Mouse (Mus musculus): ENCODE measurements around the gene Kcnt2. TPM values are rescaled to one million over a fixed set of nuclear protein-coding genes. Genes with fewer than 3 reads are reported as not detected.

Gene Kcnt2
- polyA plus RNA-seq, 1 experiment from 2014 or later, result 1.6 TPM

DNA sequence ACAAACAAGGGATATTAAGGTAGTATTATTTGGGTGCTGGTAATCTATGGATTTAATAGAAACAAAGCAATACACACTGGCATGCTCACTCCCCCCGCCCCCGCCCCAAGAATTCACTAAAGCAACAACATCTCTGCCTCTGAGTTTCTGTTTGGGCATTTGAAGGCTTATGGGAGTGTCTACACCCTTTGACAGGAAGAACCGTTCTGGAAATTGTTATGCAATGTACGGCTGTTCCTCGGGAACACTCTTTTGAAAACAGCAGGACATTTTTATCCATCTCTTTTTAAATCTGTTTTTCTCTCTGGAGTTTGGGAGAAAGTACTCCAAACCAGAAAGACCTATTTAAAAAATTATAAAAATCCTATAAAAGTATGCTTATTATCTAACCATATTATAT, 192.2 kb downstream of the Kcnt2 start:
- no peak overlapping the region for H3K4me3 ChIP-seq (ENCODE audit: low read depth, low read length)
- no peaks in the 10 kb centered on the region for H3K9me3 ChIP-seq (ENCODE audit: control insufficient read depth, low read length)
- WGBS, result 56% methylated on average over 5 of the region's 5 CpGs
- DNase-seq (ENCODE audit: low spot score), result no peak
- H3K36me3 ChIP-seq (ENCODE audit: control insufficient read depth, insufficient read depth, low read length), result no peaks in the 10 kb centered on the region
- no peak overlapping the region for H3K27ac ChIP-seq (replicated peaks; ENCODE audit: low read depth, low read length)
- H3K27me3 ChIP-seq (replicated peaks; ENCODE audit: control insufficient read depth, insufficient read depth, low read length), result no peaks in the 10 kb centered on the region
- no peak for ATAC-seq (ENCODE audit: low read depth)
- H3K4me1 ChIP-seq (ENCODE audit: control insufficient read depth, insufficient read depth, low read length), result no peaks in the 10 kb centered on the region
- H3K9ac ChIP-seq (ENCODE audit: low read depth, low read length), result no peak overlapping the region
- no peak overlapping the region for H3K4me2 ChIP-seq (ENCODE audit: low read depth, low read length)

DNA sequence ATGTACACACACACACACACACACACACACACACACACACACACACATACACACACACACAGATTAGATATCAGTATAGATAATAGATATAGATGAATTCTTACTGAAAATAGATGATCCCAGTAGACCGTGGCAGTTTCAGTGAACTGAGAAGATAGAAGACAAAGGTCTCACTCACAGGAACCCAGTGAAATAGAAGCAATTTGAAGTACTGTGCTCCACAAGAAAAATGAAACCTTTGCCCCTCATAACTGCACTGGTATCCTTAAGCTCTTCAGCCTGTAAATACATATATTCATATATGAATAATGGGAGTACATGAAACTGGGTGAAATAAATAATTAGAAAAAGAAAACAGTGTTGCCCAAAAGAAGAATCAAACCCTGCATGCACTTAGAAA, 197.9 kb downstream of the Kcnt2 start:
- H3K27me3 ChIP-seq (replicated peaks; ENCODE audit: control insufficient read depth, insufficient read depth, low read length), result no peaks in the 10 kb centered on the region
- H3K9me3 ChIP-seq (ENCODE audit: control insufficient read depth, low read length), result no peaks in the 10 kb centered on the region
- H3K9ac ChIP-seq (ENCODE audit: low read depth, low read length), result no peak overlapping the region
- H3K4me1 ChIP-seq (ENCODE audit: control insufficient read depth, insufficient read depth, low read length), result no peaks in the 10 kb centered on the region
- H3K4me3 ChIP-seq (ENCODE audit: low read depth, low read length), result no peak overlapping the region
- H3K36me3 ChIP-seq (ENCODE audit: control insufficient read depth, insufficient read depth, low read length), result no peaks in the 10 kb centered on the region
- no peak overlapping the region for H3K4me2 ChIP-seq (ENCODE audit: low read depth, low read length)
- 72% methylated on average over 1 of the region's 1 CpGs for WGBS
- DNase-seq (ENCODE audit: low spot score) (no peak), ATAC-seq (ENCODE audit: low read depth) (no peak)
- H3K27ac ChIP-seq (replicated peaks; ENCODE audit: low read depth, low read length), result no peak overlapping the region

DNA sequence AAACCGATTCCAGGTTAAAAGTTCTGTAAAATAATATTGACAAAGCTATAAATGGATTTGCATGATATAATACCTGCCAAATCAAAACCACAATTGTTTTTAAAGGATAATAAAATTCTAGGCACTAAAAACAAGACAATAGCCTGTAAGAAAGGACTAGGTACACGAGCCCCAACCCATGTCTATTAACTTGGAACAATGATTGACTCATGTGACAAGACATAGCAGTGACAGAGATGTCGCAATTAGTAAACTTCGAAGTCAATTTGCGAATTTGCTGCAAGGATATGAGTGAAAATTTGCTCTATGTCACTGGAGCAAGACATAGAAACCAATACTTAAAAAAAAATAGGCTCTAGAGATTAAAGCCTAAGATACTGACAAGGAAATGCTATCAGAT, 198.4 kb downstream of the Kcnt2 start:
- Histone ChIP-seq H3K4me2 (ENCODE audit: low read depth, low read length) (no peak overlapping the region), H3K27me3 (replicated peaks; ENCODE audit: control insufficient read depth, insufficient read depth, low read length) (no peaks in the 10 kb centered on the region), H3K27ac (replicated peaks; ENCODE audit: low read depth, low read length) (no peak overlapping the region), H3K9me3 (ENCODE audit: control insufficient read depth, low read length) (no peaks in the 10 kb centered on the region), H3K4me3 (ENCODE audit: low read depth, low read length) (no peak overlapping the region), H3K9ac (ENCODE audit: low read depth, low read length) (no peak overlapping the region), H3K36me3 (ENCODE audit: control insufficient read depth, insufficient read depth, low read length) (no peaks in the 10 kb centered on the region), H3K4me1 (ENCODE audit: control insufficient read depth, insufficient read depth, low read length) (no peaks in the 10 kb centered on the region)
- 77% methylated on average over 5 of the region's 5 CpGs for WGBS
- ATAC-seq (ENCODE audit: low read depth), result no peak
- no peak for DNase-seq (ENCODE audit: low spot score)

DNA sequence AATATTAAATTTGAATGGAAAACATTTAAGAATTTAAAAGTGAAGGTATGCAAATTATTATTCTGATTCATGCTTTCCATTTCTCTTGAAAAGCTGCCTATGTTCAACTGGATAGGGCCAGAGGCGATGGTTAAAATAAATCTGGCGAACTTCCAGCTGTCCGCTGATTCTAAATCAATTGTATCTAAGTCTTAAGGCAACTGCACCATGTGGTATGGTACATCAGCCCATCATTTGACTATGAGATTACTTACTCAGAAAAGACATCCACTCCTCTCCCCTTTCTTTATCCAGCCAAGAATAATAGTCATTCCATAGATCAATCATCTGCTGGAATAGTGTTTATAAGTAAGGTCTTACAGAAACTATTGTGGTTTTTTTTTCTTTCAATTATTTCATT, 205.5 kb downstream of the Kcnt2 start:
- Histone ChIP-seq H3K9me3 (ENCODE audit: control insufficient read depth, low read length) (no peaks in the 10 kb centered on the region), H3K4me1 (ENCODE audit: control insufficient read depth, insufficient read depth, low read length) (no peaks in the 10 kb centered on the region), H3K27ac (replicated peaks; ENCODE audit: low read depth, low read length) (no peak overlapping the region)

DNA sequence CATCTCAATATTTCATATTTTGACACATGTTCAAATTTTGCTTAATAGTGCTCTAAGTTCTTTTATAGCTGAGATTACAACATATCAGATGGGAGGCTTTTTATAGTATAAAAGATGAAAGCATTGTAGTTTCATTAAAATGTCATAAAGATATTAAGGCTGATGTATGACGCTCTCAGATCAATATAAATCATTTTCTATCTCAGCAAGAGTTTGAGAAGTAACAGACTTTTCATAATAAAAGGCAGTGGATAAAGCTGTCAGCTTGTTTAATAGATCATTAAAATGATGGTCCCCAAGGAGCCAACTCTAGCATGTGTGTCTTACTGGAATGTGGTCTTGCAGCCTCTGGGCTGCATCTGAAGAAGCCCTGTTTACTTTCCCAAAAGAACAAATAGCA, 206.0 kb downstream of the Kcnt2 start:
- H3K4me2 ChIP-seq (ENCODE audit: low read depth, low read length), result no peak overlapping the region
- H3K4me3 ChIP-seq (ENCODE audit: low read depth, low read length), result no peak overlapping the region
- H3K27ac ChIP-seq (replicated peaks; ENCODE audit: low read depth, low read length), result no peak overlapping the region
- no peak for ATAC-seq (ENCODE audit: low read depth)
- H3K36me3 ChIP-seq (ENCODE audit: control insufficient read depth, insufficient read depth, low read length), result no peaks in the 10 kb centered on the region
- peak; percentile 2 for DNase-seq (ENCODE audit: low spot score)
- no peaks in the 10 kb centered on the region for H3K27me3 ChIP-seq (replicated peaks; ENCODE audit: control insufficient read depth, insufficient read depth, low read length)
- no peaks in the 10 kb centered on the region for H3K4me1 ChIP-seq (ENCODE audit: control insufficient read depth, insufficient read depth, low read length)
- H3K9ac ChIP-seq (ENCODE audit: low read depth, low read length), result no peak overlapping the region
- WGBS, result 57% methylated on average over 1 of the region's 1 CpGs
- no peaks in the 10 kb centered on the region for H3K9me3 ChIP-seq (ENCODE audit: control insufficient read depth, low read length)

More for the DNA sequence above, 205.5 kb downstream of the Kcnt2 start:
- Histone ChIP-seq H3K4me2 (ENCODE audit: low read depth, low read length) (no peak overlapping the region), H3K27me3 (replicated peaks; ENCODE audit: control insufficient read depth, insufficient read depth, low read length) (no peaks in the 10 kb centered on the region), H3K9ac (ENCODE audit: low read depth, low read length) (no peak overlapping the region), H3K4me3 (ENCODE audit: low read depth, low read length) (no peak overlapping the region), H3K36me3 (ENCODE audit: control insufficient read depth, insufficient read depth, low read length) (no peaks in the 10 kb centered on the region)
- no peak for ATAC-seq (ENCODE audit: low read depth)
- DNase-seq (ENCODE audit: low spot score), result peak; percentile 5
- 77% methylated on average over 3 of the region's 3 CpGs for WGBS

DNA sequence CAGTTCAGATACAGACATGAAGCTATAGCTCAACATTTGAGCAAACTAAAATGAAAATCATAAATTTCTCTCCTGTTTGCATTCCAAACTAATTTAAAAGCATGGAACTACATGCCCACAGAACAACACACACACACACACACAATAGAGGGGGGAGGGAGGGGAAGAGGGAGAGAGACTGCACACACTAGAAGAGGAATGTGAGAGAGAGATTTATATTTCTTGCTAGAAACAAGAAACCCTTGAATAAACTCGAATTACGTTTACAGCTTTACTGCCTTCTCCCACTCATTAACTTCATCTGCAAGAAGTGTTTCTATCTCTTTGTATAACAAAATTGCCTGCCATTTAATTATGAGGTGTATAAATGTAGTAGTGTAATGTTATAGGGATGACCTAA, 209.9 kb downstream of the Kcnt2 start:
- Histone ChIP-seq H3K4me2 (ENCODE audit: low read depth, low read length) (no peak overlapping the region), H3K36me3 (ENCODE audit: control insufficient read depth, insufficient read depth, low read length) (no peaks in the 10 kb centered on the region), H3K9ac (ENCODE audit: low read depth, low read length) (no peak overlapping the region), H3K9me3 (ENCODE audit: control insufficient read depth, low read length) (no peaks in the 10 kb centered on the region), H3K27me3 (replicated peaks; ENCODE audit: control insufficient read depth, insufficient read depth, low read length) (no peaks in the 10 kb centered on the region), H3K27ac (replicated peaks; ENCODE audit: low read depth, low read length) (no peak overlapping the region), H3K4me3 (ENCODE audit: low read depth, low read length) (no peak overlapping the region), H3K4me1 (ENCODE audit: control insufficient read depth, insufficient read depth, low read length) (no peaks in the 10 kb centered on the region)
- no peak for ATAC-seq (ENCODE audit: low read depth)
- WGBS, result 60% methylated on average over 2 of the region's 2 CpGs
- DNase-seq (ENCODE audit: low spot score), result no peak

DNA sequence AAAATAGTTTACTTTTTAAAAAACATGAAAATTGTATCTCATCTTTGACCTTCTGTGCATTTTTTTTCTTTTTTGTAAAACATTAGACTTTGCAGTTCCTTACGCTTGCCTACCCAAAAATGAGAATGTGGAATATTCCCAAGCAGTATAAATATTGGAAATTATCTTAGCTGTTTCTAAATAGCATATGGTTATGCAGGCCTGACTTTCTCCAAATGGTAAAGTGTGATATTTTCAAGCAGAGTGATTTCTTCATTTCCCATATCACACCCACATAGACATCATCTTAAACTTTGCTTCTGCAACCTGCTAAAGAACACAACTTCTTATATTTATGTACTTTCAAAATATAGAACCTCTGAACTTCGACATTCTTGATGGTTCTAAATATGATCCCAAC, 210.9 kb downstream of the Kcnt2 start:
- Histone ChIP-seq H3K27me3 (replicated peaks; ENCODE audit: control insufficient read depth, insufficient read depth, low read length) (no peaks in the 10 kb centered on the region), H3K27ac (replicated peaks; ENCODE audit: low read depth, low read length) (no peak overlapping the region), H3K4me2 (ENCODE audit: low read depth, low read length) (no peak overlapping the region), H3K9me3 (ENCODE audit: control insufficient read depth, low read length) (no peaks in the 10 kb centered on the region), H3K9ac (ENCODE audit: low read depth, low read length) (no peak overlapping the region), H3K36me3 (ENCODE audit: control insufficient read depth, insufficient read depth, low read length) (no peaks in the 10 kb centered on the region), H3K4me3 (ENCODE audit: low read depth, low read length) (no peak overlapping the region), H3K4me1 (ENCODE audit: control insufficient read depth, insufficient read depth, low read length) (no peaks in the 10 kb centered on the region)
- no peak for DNase-seq (ENCODE audit: low spot score)
- 88% methylated on average over 2 of the region's 2 CpGs for WGBS
- ATAC-seq (ENCODE audit: low read depth), result no peak

DNA sequence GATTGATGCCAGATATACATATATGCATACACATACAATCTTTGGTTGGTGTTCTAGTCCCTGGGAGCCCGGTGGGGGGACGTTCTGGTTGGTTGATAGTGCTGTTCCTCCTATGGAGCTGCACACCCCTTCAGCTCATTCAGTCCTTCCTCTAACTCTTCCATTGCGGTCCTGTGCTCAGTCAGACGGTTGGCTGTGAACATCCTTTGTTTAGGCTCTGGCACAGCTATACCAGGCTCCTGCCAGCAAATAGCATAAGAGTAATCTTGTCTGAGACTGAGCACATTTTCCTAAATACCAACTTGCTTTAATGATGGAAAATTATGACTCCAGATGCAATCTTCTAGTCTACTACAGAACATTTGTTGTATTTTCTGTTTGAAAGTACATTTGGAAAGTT, 222.4 kb downstream of the Kcnt2 start:
- Histone ChIP-seq H3K9ac (ENCODE audit: low read depth, low read length) (no peak overlapping the region), H3K9me3 (ENCODE audit: control insufficient read depth, low read length) (no peaks in the 10 kb centered on the region), H3K4me3 (ENCODE audit: low read depth, low read length) (no peak overlapping the region), H3K27ac (replicated peaks; ENCODE audit: low read depth, low read length) (no peak overlapping the region), H3K4me1 (ENCODE audit: control insufficient read depth, insufficient read depth, low read length) (no peaks in the 10 kb centered on the region), H3K36me3 (ENCODE audit: control insufficient read depth, insufficient read depth, low read length) (no peaks in the 10 kb centered on the region), H3K4me2 (ENCODE audit: low read depth, low read length) (no peak overlapping the region), H3K27me3 (replicated peaks; ENCODE audit: control insufficient read depth, insufficient read depth, low read length) (no peaks in the 10 kb centered on the region)
- ATAC-seq (ENCODE audit: low read depth) (no peak), DNase-seq (ENCODE audit: low spot score) (no peak)
- 78% methylated on average over 4 of the region's 4 CpGs for WGBS

DNA sequence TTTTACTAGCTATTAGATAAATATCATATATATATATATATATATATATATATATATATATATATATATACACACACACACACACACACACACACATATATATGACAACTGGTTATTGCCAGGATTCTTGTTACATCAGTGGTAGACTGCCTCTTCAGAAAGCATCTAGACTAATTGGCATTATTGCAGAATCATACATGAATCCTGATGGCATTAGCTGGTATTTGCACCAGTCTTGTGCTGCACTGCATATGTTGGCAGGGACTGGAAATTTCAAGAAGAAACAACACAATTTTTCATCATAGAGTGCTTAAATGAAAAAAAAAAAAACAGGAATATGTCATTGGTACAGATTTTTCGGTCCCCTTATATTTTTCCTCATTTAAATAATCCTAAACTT, 223.6 kb downstream of the Kcnt2 start:
- Histone ChIP-seq H3K9ac (ENCODE audit: low read depth, low read length) (no peak overlapping the region), H3K36me3 (ENCODE audit: control insufficient read depth, insufficient read depth, low read length) (no peaks in the 10 kb centered on the region), H3K27me3 (replicated peaks; ENCODE audit: control insufficient read depth, insufficient read depth, low read length) (no peaks in the 10 kb centered on the region), H3K4me3 (ENCODE audit: low read depth, low read length) (no peak overlapping the region), H3K4me1 (ENCODE audit: control insufficient read depth, insufficient read depth, low read length) (no peaks in the 10 kb centered on the region), H3K4me2 (ENCODE audit: low read depth, low read length) (no peak overlapping the region), H3K27ac (replicated peaks; ENCODE audit: low read depth, low read length) (no peak overlapping the region), H3K9me3 (ENCODE audit: control insufficient read depth, low read length) (no peaks in the 10 kb centered on the region)
- no peak for ATAC-seq (ENCODE audit: low read depth)
- no peak for DNase-seq (ENCODE audit: low spot score)
- WGBS, result 92% methylated on average over 1 of the region's 1 CpGs

Measured in embryonic facial prominence, embryonic 14.5 days (tissue).